ENCODE assay signal across 9 mouse cellular contexts in genomic region chr11:77737289-77737688, GRCm38 (mm10). TPM values are rescaled to one million over a fixed set of nuclear protein-coding genes. Genes with fewer than 3 reads are reported as not detected.
DNase-seq lines count a peak whose midpoint lies in the region; ATAC-seq and TF ChIP-seq lines count a peak whose summit lies in the region.
"Had no signal": no experiment of that assay in that cellular context is flagged by ENCODE, and none has a peak within 500 bp of the region (broad histone marks: within the 10 kb centered on the region; RNA-seq: fewer than 3 reads in every experiment).

No protein-coding gene starts in this region.

- H3K9ac ChIP-seq in MEL (ENCODE audit: control insufficient read depth, low read depth, low read length, poor library complexity, severe bottlenecking), result no peak overlapping the region
- H3K9ac ChIP-seq in lung, embryonic 16.5 days (ENCODE audit: low read length), result no peak overlapping the region
- H3K9ac ChIP-seq: liver, embryonic 15.5 days had no signal

- peak; percentile 94 to 98 (median 98) for TF ChIP-seq CTCF in MEL (IDR thresholded peaks at IDR 0.05 in 2 of 3, conservative IDR thresholded peaks at IDR 0.05 in 1 of 3; ENCODE audit: control insufficient read depth in 1 of 3, insufficient read depth in 1 of 3, low read depth in 2 of 3, low read length in 3 of 3, poor library complexity in 1 of 3, severe bottlenecking in 1 of 3)

- H3K27ac ChIP-seq in MEL (ENCODE audit: control insufficient read depth, low read depth, low read length), result no peak overlapping the region
- no peak overlapping the region for H3K27ac ChIP-seq in lung, embryonic 16.5 days (ENCODE audit: low read length)
- H3K27ac ChIP-seq: liver, embryonic 15.5 days had no signal

- DNase-seq in B cell, adult 2 months, result peak; percentile 80 to 81
- DNase-seq in MEL (ENCODE audit: low read depth, low spot score), result peak; percentile 74
- peak; percentile 75 for DNase-seq in cerebellum, adult 11-12 months
- DNase-seq in frontal cortex, postnatal 36 days (ENCODE audit: low spot score in 2 of 2), result peak; percentile 82 to 85
- peak; percentile 67 for DNase-seq in large intestine, adult 2 months (ENCODE audit: low read depth, low spot score)
- DNase-seq in right cerebral cortex, postnatal 4 days, result peak; percentile 85
- DNase-seq in yolk sac, embryonic 10.5 days (ENCODE audit: low spot score), result peak; percentile 52

- 0% methylated on average over 6 of the region's 6 CpGs for WGBS in large intestine, adult 2 months
- WGBS in lung, embryonic 16.5 days, result 3% methylated on average over 6 of the region's 6 CpGs

- peaks cover 1 to 2% of the 10 kb centered on the region in 2 experiments; a peak in 2 of 4 replicates for H3K27me3 ChIP-seq in MEL (ENCODE audit: control insufficient read depth in 1 of 2, insufficient read depth in 2 of 2, low read length in 2 of 2)
- no peaks in the 10 kb centered on the region for H3K27me3 ChIP-seq in lung, embryonic 16.5 days (ENCODE audit: control insufficient read depth, insufficient read depth, low read depth, low read length)

- TF ChIP-seq POLR2A in MEL (IDR thresholded peaks at IDR 0.05; ENCODE audit: control insufficient read depth in 1 of 2, insufficient read depth in 1 of 2, low read depth in 1 of 2, low read length in 2 of 2, poor library complexity in 1 of 2), result no peak

- no peak overlapping the region for H3K4me3 ChIP-seq in MEL (ENCODE audit: control insufficient read depth in 1 of 2, insufficient read depth in 1 of 2, low read depth in 2 of 2, low read length in 2 of 2)
- no peak overlapping the region for H3K4me3 ChIP-seq in lung, embryonic 16.5 days (ENCODE audit: low read length)
- H3K4me3 ChIP-seq: liver, embryonic 15.5 days had no signal

- no peaks in the 10 kb centered on the region for H3K36me3 ChIP-seq in MEL (ENCODE audit: control insufficient read depth in 1 of 2, insufficient read depth in 2 of 2, low read length in 2 of 2)
- no peaks in the 10 kb centered on the region for H3K36me3 ChIP-seq in lung, embryonic 16.5 days (ENCODE audit: control insufficient read depth, insufficient read depth, low read length)
- H3K36me3 ChIP-seq: liver, embryonic 15.5 days had no signal

- TF ChIP-seq EP300 in MEL (IDR thresholded peaks at IDR 0.05; ENCODE audit: low read depth in 1 of 2, low read length in 2 of 2), result no peak

- TF ChIP-seq RAD21 in MEL (IDR thresholded peaks at IDR 0.05; ENCODE audit: low read depth, low read length), result peak; percentile 64

- H3K4me1 ChIP-seq in MEL (ENCODE audit: control insufficient read depth in 1 of 2, insufficient read depth in 2 of 2, low read length in 2 of 2), result no peaks in the 10 kb centered on the region
- no peaks in the 10 kb centered on the region for H3K4me1 ChIP-seq in lung, embryonic 16.5 days (replicated peaks; ENCODE audit: control insufficient read depth, insufficient read depth, low read length)
- H3K4me1 ChIP-seq: liver, embryonic 15.5 days had no signal

- no peak overlapping the region for H3K4me2 ChIP-seq in lung, embryonic 16.5 days (ENCODE audit: low read depth, low read length)
- H3K4me2 ChIP-seq: liver, embryonic 15.5 days had no signal

- H3K9me3 ChIP-seq in MEL (replicated peaks; ENCODE audit: insufficient read depth, low read length), result no peaks in the 10 kb centered on the region
- no peaks in the 10 kb centered on the region for H3K9me3 ChIP-seq in lung, embryonic 16.5 days (ENCODE audit: control insufficient read depth, low read length)
- H3K9me3 ChIP-seq: liver, embryonic 15.5 days had no signal

- peak; percentile 36; the same call in 1 of the 2 replicates for ATAC-seq in lung, embryonic 16.5 days (ENCODE audit: low read depth)

- no peaks in the 10 kb centered on the region for H3K79me2 ChIP-seq in MEL (ENCODE audit: control insufficient read depth, insufficient read depth, low read length, poor library complexity)

TF ChIP-seq in MEL, 35 proteins besides CTCF, POLR2A, EP300 and RAD21:
- TF ChIP-seq SIN3A (IDR thresholded peaks at IDR 0.05; ENCODE audit: low read length) (0 out of 2 replicates have a peak, but pooled peaks have one; percentile 25), SMC3 (IDR thresholded peaks at IDR 0.05; ENCODE audit: low read depth, low read length) (peak; percentile 97), KAT2A (conservative IDR thresholded peaks at IDR 0.05; ENCODE audit: low read depth, low read length) (no peak), TAL1 (IDR thresholded peaks at IDR 0.05; ENCODE audit: low read length) (no peak), ZC3H11A (IDR thresholded peaks at IDR 0.05; ENCODE audit: low read depth, low read length) (peak; percentile 66), MXI1 (IDR thresholded peaks at IDR 0.05; ENCODE audit: low read depth, low read length) (no peak; the same call in 1 of the 2 replicates)

RNA-seq across cellular contexts. Expression of gene Cryba1, which starts 12.2 kb away (rescaled TPM):
- total RNA-seq in MEL (2012; rRNA removed), result not detected in 2 replicates
- not detected for polyA plus RNA-seq in MEL (2012; ENCODE audit: insufficient read depth in 1 of 2, insufficient read length in 2 of 2, low read depth in 1 of 2, low replicate concordance in 2 of 2, missing spikeins in 1 of 2)
- not detected in 2 replicates for polyA plus RNA-seq in large intestine, adult 2 months (2012; rRNA removed)
- not detected in 2 replicates for polyA plus RNA-seq in lung, embryonic 16.5 days (2015; fragmentation: Nextera tagmentation; extraction: Ambion mirVana)
- polyA plus RNA-seq: liver, embryonic 15.5 days had no signal

RNA-seq across cellular contexts. Expression of gene Myo18a, which starts 25.8 kb away (rescaled TPM):
- total RNA-seq in MEL (2012; rRNA removed), result 10.8 and 13.1 TPM in 2 replicates
- 10 to 100 TPM in 1 of 2 experiments, not detected in 1; 18.0 TPM for polyA plus RNA-seq in MEL (2012; ENCODE audit: insufficient read depth in 1 of 2, insufficient read length in 2 of 2, low read depth in 1 of 2, low replicate concordance in 2 of 2, missing spikeins in 1 of 2)
- polyA plus RNA-seq in large intestine, adult 2 months (2012; rRNA removed), result 69.0 and 73.6 TPM in 2 replicates
- polyA plus RNA-seq in lung, embryonic 16.5 days (2015; fragmentation: Nextera tagmentation; extraction: Ambion mirVana), result 39.0 and 42.1 TPM in 2 replicates

RNA-seq across cellular contexts. Expression of gene Gm10277, which starts 50.3 kb away (rescaled TPM):
- 0.16 and 0.35 TPM in 2 replicates for total RNA-seq in MEL (2012; rRNA removed)
- polyA plus RNA-seq in MEL (2012; ENCODE audit: insufficient read depth in 1 of 2, insufficient read length in 2 of 2, low read depth in 1 of 2, low replicate concordance in 2 of 2, missing spikeins in 1 of 2), result under 1 TPM in 1 of 2 experiments, not detected in 1; 0.19 TPM
- polyA plus RNA-seq in large intestine, adult 2 months (2012; rRNA removed), result 0.02 TPM in 1 of 2 replicates, not detected in the other
- 1.8 and 2.5 TPM in 2 replicates for polyA plus RNA-seq in lung, embryonic 16.5 days (2015; fragmentation: Nextera tagmentation; extraction: Ambion mirVana)

RNA-seq across cellular contexts. Expression of gene Nufip2, which starts 51.3 kb away (rescaled TPM):
- 47.8 and 50.5 TPM in 2 replicates for total RNA-seq in MEL (2012; rRNA removed)
- polyA plus RNA-seq in MEL (2012; ENCODE audit: insufficient read depth in 1 of 2, insufficient read length in 2 of 2, low read depth in 1 of 2, low replicate concordance in 2 of 2, missing spikeins in 1 of 2), result 10 to 100 TPM; 24.7 to 56.1 TPM
- 5.4 and 12.3 TPM in 2 replicates for polyA plus RNA-seq in large intestine, adult 2 months (2012; rRNA removed)
- polyA plus RNA-seq in lung, embryonic 16.5 days (2015; fragmentation: Nextera tagmentation; extraction: Ambion mirVana), result 4.3 and 4.7 TPM in 2 replicates
